Mouse (Mus musculus): ENCODE measurements around the gene Pik3r6.

The Pik3r6 gene

GRCm38 (mm10) chr11:68532773-68533172 lies 30.0 kb downstream of the Pik3r6 start:
- in situ Hi-C loops (cut with MboI), result no loop called here

- in situ Hi-C loops (cut with MboI), result no loop called here
These were observed 31.2 kb downstream of the Pik3r6 start for GRCm38 (mm10) chr11:68533971-68534475.

- in situ Hi-C loops (cut with MboI), result no loop called here
These were observed 33.2 kb downstream of the Pik3r6 start for GRCm38 (mm10) chr11:68536026-68536425.

- in situ Hi-C loops (cut with MboI), result no loop called here
These were observed 33.6 kb downstream of the Pik3r6 start for GRCm38 (mm10) chr11:68536465-68536864.

GRCm38 (mm10) chr11:68539621-68540020 lies 36.8 kb downstream of the Pik3r6 start:
- in situ Hi-C loops (cut with MboI), result no loop called here

GRCm38 (mm10) chr11:68544554-68544953 lies 41.7 kb downstream of the Pik3r6 start:
- in situ Hi-C loops (cut with MboI), result no loop called here

- in situ Hi-C loops (cut with MboI), result no loop called here
These were observed 42.4 kb downstream of the Pik3r6 start for GRCm38 (mm10) chr11:68545172-68545571.

GRCm38 (mm10) chr11:68545682-68546222 lies 42.9 kb downstream of the Pik3r6 start:
- in situ Hi-C loops (cut with MboI), result no loop called here

- in situ Hi-C loops (cut with MboI), result no loop called here
These were observed 44.7 kb downstream of the Pik3r6 start for GRCm38 (mm10) chr11:68547484-68547883.

- in situ Hi-C loops (cut with MboI), result no loop called here
These were observed 46.8 kb downstream of the Pik3r6 start for GRCm38 (mm10) chr11:68549597-68549996.

- in situ Hi-C loops (cut with MboI), result loop anchor here (10.0 kb wide), 1 partner anchor 56 kb away; no protein-coding TSS in a partner anchor
These were observed 47.5 kb downstream of the Pik3r6 start for GRCm38 (mm10) chr11:68550358-68550757.

GRCm38 (mm10) chr11:68553981-68554471 lies 51.2 kb downstream of the Pik3r6 start:
- in situ Hi-C loops (cut with MboI), result loop anchor here (10.0 kb wide), 1 partner anchor 59 kb away; no protein-coding TSS in a partner anchor

GRCm38 (mm10) chr11:68555918-68556584 lies 53.2 kb downstream of the Pik3r6 start, which contains the start of gene Mfsd6l:
Gene Mfsd6l, plus strand, starts transcription at chr11:68556186.
- in situ Hi-C loops (cut with MboI), result loop anchor here (10.0 kb wide), 1 partner anchor 61 kb away; no protein-coding TSS in a partner anchor

GRCm38 (mm10) chr11:68559546-68559945 lies 56.7 kb downstream of the Pik3r6 start:
- in situ Hi-C loops (cut with MboI), result loop anchor here (10.0 kb wide), 1 partner anchor 65 kb away; no protein-coding TSS in a partner anchor

GRCm38 (mm10) chr11:68561957-68562950 lies 59.4 kb downstream of the Pik3r6 start:
- in situ Hi-C loops (cut with MboI), result no loop called here

GRCm38 (mm10) chr11:68564356-68565031 lies 61.7 kb downstream of the Pik3r6 start:
- in situ Hi-C loops (cut with MboI), result no loop called here

GRCm38 (mm10) chr11:68565032-68565429 lies 62.2 kb downstream of the Pik3r6 start:
- in situ Hi-C loops (cut with MboI), result no loop called here

- in situ Hi-C loops (cut with MboI), result no loop called here
These were observed 63.7 kb downstream of the Pik3r6 start for GRCm38 (mm10) chr11:68566447-68567059.

GRCm38 (mm10) chr11:68570861-68571260 lies 68.0 kb downstream of the Pik3r6 start:
- in situ Hi-C loops (cut with MboI), result no loop called here

GRCm38 (mm10) chr11:68577076-68577475 lies 74.3 kb downstream of the Pik3r6 start:
- in situ Hi-C loops (cut with MboI), result no loop called here

GRCm38 (mm10) chr11:68579462-68579881 lies 76.7 kb downstream of the Pik3r6 start:
- in situ Hi-C loops (cut with MboI), result no loop called here
